Mouse (Mus musculus) heart, postnatal 10 days (tissue): ENCODE data around the gene Icmt. TPM values are rescaled to one million over a fixed set of nuclear protein-coding genes. Genes with fewer than 3 reads are reported as not detected.
A peak's percentile ranks its signal among the peaks of the same experiment; 100 is the strongest.

Experiments used
- DNase-seq, 2 experiments: peaks; one replicate each; pipeline ENCODE4 v3.0.0; 2021
- intact Hi-C: fragments of 180-260 bp; cut with DNase I; formaldehyde crosslinking; loops from one replicate; pipeline ENCODE4 v1.15.1; 2025
- total RNA-seq, 2 experiments: library from RNA; stranded (reverse); gene quantifications; 2 replicates each; pipeline ENCODE4 v1.2.3; 2021

The Icmt gene
- total RNA-seq, 2 experiments from 2014 or later = 27.3 to 33.4 TPM

DNA sequence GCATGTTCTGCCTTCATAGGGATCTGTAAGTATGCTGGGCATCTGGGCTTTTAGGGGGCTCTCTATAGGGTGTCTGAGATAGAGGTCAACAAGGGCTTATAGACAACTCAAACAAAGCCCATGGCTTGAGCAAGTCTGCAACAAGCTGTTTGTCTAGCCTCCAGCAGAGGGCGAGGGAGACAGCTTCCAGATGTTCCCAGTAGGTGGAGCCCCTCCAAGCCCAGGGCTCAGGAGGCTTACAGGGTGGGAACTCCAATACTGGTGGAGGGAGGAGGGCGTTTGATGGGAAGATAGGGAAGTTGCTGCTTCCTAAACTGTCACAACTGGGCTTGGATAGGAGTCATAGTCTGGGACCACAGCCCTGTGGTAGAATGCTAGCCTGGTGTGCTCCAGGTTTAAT lies 35.9 kb downstream of the Icmt start:
- intact Hi-C loops = loop anchor here (1.0 to 2.0 kb wide), 2 partner anchors 101 to 158 kb away; no protein-coding TSS in a partner anchor
- DNase-seq = peak; percentile 76 to 83

DNA sequence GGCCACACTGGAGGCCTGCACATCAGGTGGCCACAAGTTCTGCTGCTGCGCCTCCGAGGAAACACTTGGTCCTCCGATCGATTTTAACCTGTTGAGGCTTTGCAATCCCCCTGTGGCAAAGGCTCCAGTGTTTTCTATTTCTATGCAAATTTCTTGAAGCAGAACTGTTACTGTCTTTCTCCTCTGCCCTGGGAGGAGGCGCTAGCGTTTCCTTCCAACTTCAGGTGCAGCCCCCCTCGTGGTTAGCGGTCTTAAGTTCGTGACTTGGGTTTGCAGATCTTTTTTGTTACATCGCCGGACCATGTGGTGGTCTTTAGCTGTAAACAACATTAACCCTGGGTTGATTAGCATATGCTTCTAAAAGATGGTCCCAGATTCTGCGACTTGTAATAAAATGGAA lies 36.6 kb downstream of the Icmt start:
- DNase-seq = no peak
- intact Hi-C loops = loop anchor here (1.0 to 2.0 kb wide), 2 partner anchors 101 to 157 kb away; no protein-coding TSS in a partner anchor

DNA sequence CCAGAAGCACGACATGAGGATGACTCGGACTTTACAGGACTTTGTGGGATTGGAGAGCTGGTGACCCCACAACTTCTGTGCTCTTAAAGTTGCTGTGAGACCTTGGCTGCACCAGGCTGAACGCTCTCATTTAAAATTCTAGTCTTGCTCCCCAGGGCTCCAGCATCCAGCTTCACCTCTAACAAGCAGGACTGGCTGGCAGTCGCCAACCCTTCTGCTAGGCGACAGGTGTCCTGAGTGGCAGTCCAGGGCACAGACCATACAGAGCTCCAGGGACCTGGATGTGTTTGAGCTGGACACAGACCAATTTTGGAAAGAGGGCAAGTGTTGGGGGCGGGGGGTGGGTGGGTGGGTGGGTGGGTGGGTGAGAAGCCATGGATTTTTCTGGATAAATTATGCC lies 40.7 kb downstream of the Icmt start:
- DNase-seq = no peak
- intact Hi-C loops = no loop called here

GRCm38 (mm10) chr4:152338419-152339292 lies 41.6 kb downstream of the Icmt start, which contains the start of gene Chd5:
Chd5 (plus strand) TSS chr4:152338651.
- intact Hi-C loops = no loop called here
- DNase-seq = no peak

GRCm38 (mm10) chr4:152339293-152339790 lies 42.3 kb downstream of the Icmt start:
- intact Hi-C loops = no loop called here
- no peak for DNase-seq

GRCm38 (mm10) chr4:152340584-152341284 lies 43.7 kb downstream of the Icmt start:
- no peak for DNase-seq
- intact Hi-C loops = no loop called here

DNA sequence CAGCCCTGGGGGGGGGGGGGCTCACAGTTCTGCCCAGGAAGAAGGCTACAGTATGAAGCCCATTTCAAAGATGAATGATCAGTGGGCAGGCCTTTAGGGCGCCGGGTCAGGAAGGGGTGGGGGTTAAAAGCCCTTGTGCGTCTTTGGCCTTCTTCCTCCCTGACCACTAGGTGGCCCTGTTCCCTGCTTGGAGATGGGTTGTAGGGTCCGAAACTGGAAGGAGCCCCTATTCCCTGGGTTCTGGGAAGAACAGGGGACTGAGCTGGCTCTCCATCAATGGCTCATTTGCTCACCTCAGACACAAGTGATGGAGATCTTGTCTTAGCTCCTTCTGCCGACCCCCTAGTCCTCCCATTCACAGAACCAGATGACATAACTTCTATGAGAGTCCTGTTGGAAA lies 46.3 kb downstream of the Icmt start:
- intact Hi-C loops = no loop called here
- DNase-seq = peak in 1 of 2 experiments; percentile 30

- DNase-seq = no peak
- intact Hi-C loops = no loop called here
Observed at GRCm38 (mm10) chr4:152344651-152345050, 47.6 kb downstream of the Icmt start.

GRCm38 (mm10) chr4:152345120-152345889 lies 48.3 kb downstream of the Icmt start:
- intact Hi-C loops = no loop called here
- peak; percentile 47 to 53 for DNase-seq

DNA sequence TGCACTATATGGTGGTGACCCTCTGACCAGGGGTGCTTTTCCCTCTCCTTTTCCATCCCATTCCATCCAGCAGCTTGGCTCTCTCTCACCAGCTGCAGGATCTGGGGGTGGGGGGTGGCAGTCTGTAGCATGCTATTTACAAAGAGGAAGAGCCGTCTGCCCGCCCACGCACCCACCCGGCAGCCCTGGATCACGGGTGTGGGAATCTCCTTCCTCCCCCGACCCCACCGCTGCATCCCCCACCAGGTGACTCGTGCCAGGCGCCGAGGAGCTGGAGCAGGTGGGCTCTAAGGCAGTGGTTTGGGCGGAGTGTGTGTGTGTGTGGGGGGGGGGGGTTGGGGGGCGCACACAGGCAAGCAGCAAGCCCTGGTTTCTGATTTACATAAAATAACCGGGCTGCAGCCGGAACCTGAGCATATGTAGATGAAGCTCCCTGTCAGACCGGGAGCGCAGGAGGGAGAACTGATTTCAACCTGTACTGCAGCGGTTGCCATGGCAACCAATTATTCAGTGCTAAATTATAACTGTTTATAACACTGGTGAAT lies 52.9 kb downstream of the Icmt start:
- intact Hi-C loops = no loop called here
- DNase-seq = no peak

DNA sequence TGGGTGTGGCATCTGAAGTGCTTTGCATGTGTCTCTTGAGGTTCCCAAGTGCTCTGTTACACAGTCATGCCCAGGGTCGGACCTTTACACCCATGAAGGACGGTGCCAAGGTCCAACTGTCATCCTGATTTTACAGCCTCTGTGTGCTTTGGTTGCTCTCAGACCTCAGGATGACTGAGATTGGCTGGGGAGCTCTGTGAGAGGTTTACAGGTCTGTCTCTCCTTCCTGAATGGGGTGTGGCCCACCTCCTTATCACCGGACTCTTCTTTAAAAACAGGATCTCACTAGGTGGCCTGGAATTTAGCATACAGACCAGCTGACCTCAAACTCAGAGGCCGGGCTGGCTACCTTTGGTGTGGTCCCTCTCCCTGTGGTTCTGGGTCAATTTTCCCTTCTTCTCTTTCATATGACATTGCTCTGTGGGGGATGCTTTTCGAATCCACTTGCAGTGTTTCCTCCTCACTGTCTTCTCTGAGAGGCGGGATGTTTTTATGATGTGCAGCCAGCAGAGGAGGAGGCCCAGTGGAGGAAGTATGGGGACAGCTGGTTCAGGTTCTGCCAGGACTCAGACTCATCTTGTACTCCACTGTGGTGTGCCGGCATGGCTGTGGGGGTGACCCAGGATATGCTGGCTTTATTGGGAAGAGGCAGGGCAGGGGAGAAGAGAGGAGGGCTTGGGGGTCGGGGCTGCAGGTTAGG lies 53.8 kb downstream of the Icmt start:
- intact Hi-C loops = no loop called here
- DNase-seq = no peak

GRCm38 (mm10) chr4:152351422-152352305 lies 54.6 kb downstream of the Icmt start:
- peak in 1 of 2 experiments; percentile 31 for DNase-seq
- intact Hi-C loops = no loop called here

GRCm38 (mm10) chr4:152353886-152354637 lies 57.0 kb downstream of the Icmt start:
- intact Hi-C loops = no loop called here
- no peak for DNase-seq

DNA sequence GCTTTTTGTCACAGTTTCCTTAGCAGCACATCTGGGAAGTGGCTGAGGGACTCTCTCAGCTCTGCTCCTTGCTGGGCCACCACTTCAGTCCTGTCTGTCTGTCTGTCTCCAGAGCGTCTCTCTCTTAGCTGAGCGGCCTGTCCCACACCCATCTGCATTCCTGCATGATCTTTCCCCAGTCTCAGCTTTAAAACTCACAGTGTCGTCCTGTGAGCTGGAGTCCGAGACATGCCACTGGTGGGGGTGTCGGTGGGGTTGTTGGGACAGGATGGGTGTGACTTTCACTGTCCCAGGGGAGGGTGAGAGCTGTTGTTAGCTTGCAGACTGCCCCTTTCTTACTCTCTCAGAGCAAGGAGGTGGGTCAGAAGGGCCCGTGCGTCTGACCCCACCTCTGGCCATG lies 58.6 kb downstream of the Icmt start:
- DNase-seq = no peak
- intact Hi-C loops = no loop called here
